Mouse (Mus musculus) ovary, postnatal 10 days (tissue): ENCODE data around the gene Gpm6b.
A peak's percentile ranks its signal among the peaks of the same experiment; 100 is the strongest.

ENCODE experiments used
- DNase-seq: peaks from one replicate; pipeline ENCODE4 v3.0.0; 2022; ENCODE audit warnings: low spot score

The Gpm6b gene

GRCm38 (mm10) chrX:166304355-166304754 lies 65.6 kb downstream of the Gpm6b start:
- no peak for DNase-seq

GRCm38 (mm10) chrX:166307437-166308222 lies 68.9 kb downstream of the Gpm6b start:
- no peak for DNase-seq

GRCm38 (mm10) chrX:166308798-166309197 lies 70.1 kb downstream of the Gpm6b start:
- no peak for DNase-seq

GRCm38 (mm10) chrX:166315251-166315650 lies 76.5 kb downstream of the Gpm6b start:
- DNase-seq = no peak

GRCm38 (mm10) chrX:166316552-166317375 lies 78.1 kb downstream of the Gpm6b start:
- no peak for DNase-seq

- DNase-seq = no peak
Measured at GRCm38 (mm10) chrX:166317376-166317679, 78.6 kb downstream of the Gpm6b start.

GRCm38 (mm10) chrX:166323226-166323625 lies 84.5 kb downstream of the Gpm6b start:
- DNase-seq = no peak

- DNase-seq = no peak
Measured at GRCm38 (mm10) chrX:166327621-166328020, 88.9 kb downstream of the Gpm6b start.

- DNase-seq = no peak
Measured at GRCm38 (mm10) chrX:166328219-166328901, 89.6 kb downstream of the Gpm6b start.

GRCm38 (mm10) chrX:166328904-166329451 lies 90.3 kb downstream of the Gpm6b start:
- DNase-seq = no peak

- no peak for DNase-seq
Measured at GRCm38 (mm10) chrX:166334516-166335136, 95.9 kb downstream of the Gpm6b start.

- no peak for DNase-seq
Measured at GRCm38 (mm10) chrX:166338353-166338752, 99.6 kb downstream of the Gpm6b start.

- DNase-seq = no peak
Measured at GRCm38 (mm10) chrX:166338784-166339520, 100.2 kb downstream of the Gpm6b start.

- DNase-seq = no peak
Measured at GRCm38 (mm10) chrX:166339911-166340310, 101.2 kb downstream of the Gpm6b start.

- no peak for DNase-seq
Measured at GRCm38 (mm10) chrX:166341795-166342194, 103.1 kb downstream of the Gpm6b start.

- no peak for DNase-seq
Measured at GRCm38 (mm10) chrX:166344228-166345015, 105.7 kb downstream of the Gpm6b start.

- DNase-seq = no peak
Measured at GRCm38 (mm10) chrX:166348086-166348485, 109.4 kb downstream of the Gpm6b start.

GRCm38 (mm10) chrX:166348634-166349033 lies 109.9 kb downstream of the Gpm6b start:
- DNase-seq = no peak

- DNase-seq = peak; percentile 18
Measured at GRCm38 (mm10) chrX:166351790-166352189, 113.1 kb downstream of the Gpm6b start.

- no peak for DNase-seq
Measured at GRCm38 (mm10) chrX:166353412-166353811, 114.7 kb downstream of the Gpm6b start.
